Mouse (Mus musculus) cerebellum, adult 2 months (tissue): ENCODE results near the gene Syt1.

ENCODE experiments used
- CTCF ChIP-seq: fragments of 200-500 bp; IDR thresholded peaks from 2 replicates; pipeline ENCODE4 v1.5.1; 2011; ENCODE audit warnings: low read depth, mild to moderate bottlenecking, control low read depth, low read length, moderate library complexity, borderline replicate concordance; ENCODE audit not compliant: insufficient read depth
- POLR2A ChIP-seq: fragments of 200-500 bp; IDR thresholded peaks from 2 replicates; pipeline ENCODE4 v1.6.1; 2011; ENCODE audit warnings: low read length, control low read depth, borderline replicate concordance; ENCODE audit not compliant: insufficient read depth

GRCm38 (mm10) chr10:108461862-108462261, 548.9 kb downstream of the Syt1 start:
- no peak for TF ChIP-seq CTCF
- no peak for TF ChIP-seq POLR2A
